Comparison of ENCODE assay signal across 8 mouse cellular contexts in the genomic region with DNA sequence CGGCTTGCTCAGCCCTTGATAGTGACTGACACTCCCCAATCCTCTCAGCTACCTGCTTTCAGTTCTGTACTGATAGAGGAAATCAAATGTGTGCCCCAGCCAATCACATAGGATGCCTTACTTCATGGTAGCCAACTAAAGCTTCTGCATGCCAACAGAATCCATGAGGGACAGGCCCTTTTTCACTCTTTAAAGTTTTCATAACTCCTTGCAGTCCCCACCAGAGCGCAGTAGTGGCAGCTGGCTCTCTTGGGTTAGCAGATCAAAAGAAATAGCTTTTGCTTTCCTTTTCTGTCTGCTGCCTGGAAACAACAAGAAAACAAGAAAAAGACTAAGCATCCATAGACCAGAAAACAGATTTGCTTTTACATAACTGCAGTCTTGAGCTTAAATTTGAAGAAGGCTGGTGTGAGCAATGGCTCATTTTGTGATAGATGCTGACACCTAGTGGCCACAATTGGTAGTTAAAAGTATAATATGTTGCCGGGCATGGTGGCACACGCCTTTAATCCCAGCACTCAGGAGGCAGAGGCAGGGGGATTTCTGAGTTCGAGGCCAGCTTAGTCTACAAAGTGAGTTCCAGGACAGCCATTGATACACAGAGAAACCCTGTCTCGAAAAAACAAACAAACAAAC. TPM values are rescaled to one million over a fixed set of nuclear protein-coding genes. Genes with fewer than 3 reads are reported as not detected.
DNase-seq lines count a peak whose midpoint lies in the region; ATAC-seq and TF ChIP-seq lines count a peak whose summit lies in the region.

No protein-coding gene starts in this region.

- DNase-seq in liver, adult 2 months (ENCODE audit: extremely low read depth, low read depth, low spot score), result peak; percentile 56
- no peak for DNase-seq in liver
- DNase-seq in Muller cell, postnatal 12 days (ENCODE audit: inconsistent ontology term), result peak; percentile 43
- peak; percentile 92 for DNase-seq in hindbrain, embryonic 14.5 days (ENCODE audit: low spot score)
- peak; percentile 82 for DNase-seq in limb, embryonic 14.5 days (ENCODE audit: low spot score)
- DNase-seq in right cerebral cortex, postnatal 25 days, result peak; percentile 10
- no peak for DNase-seq in testis, postnatal 14 days (ENCODE audit: low spot score)

- no peak overlapping the region for H3K4me3 ChIP-seq in liver, adult 2 months (ENCODE audit: insufficient read depth, low read depth, low read length)
- no peak overlapping the region for H3K4me3 ChIP-seq in cortical plate, adult 2 months (ENCODE audit: insufficient read depth, low read length)
- no peak overlapping the region for H3K4me3 ChIP-seq in hindbrain, embryonic 14.5 days (replicated peaks; ENCODE audit: low read length)
- H3K4me3 ChIP-seq in limb, embryonic 14.5 days (replicated peaks; ENCODE audit: low read length), result no peak overlapping the region

- H3K9ac ChIP-seq in liver, adult 2 months (ENCODE audit: low read depth, low read length), result no peak overlapping the region
- H3K9ac ChIP-seq in hindbrain, embryonic 14.5 days, result no peak overlapping the region
- no peak overlapping the region for H3K9ac ChIP-seq in limb, embryonic 14.5 days (ENCODE audit: low read depth, low read length, severe bottlenecking)

- no peaks in the 10 kb centered on the region for H3K79me2 ChIP-seq in liver, adult 2 months (ENCODE audit: control insufficient read depth, insufficient read depth, low read length)

- no peaks in the 10 kb centered on the region for H3K36me3 ChIP-seq in liver, adult 2 months (ENCODE audit: control insufficient read depth, insufficient read depth, low read length)
- no peaks in the 10 kb centered on the region for H3K36me3 ChIP-seq in hindbrain, embryonic 14.5 days (replicated peaks; ENCODE audit: control insufficient read depth, insufficient read depth)
- H3K36me3 ChIP-seq in limb, embryonic 14.5 days (ENCODE audit: control insufficient read depth, insufficient read depth, low read length), result no peaks in the 10 kb centered on the region

- H3K27me3 ChIP-seq in liver, adult 2 months (ENCODE audit: control insufficient read depth, insufficient read depth, low read length), result no peaks in the 10 kb centered on the region
- no peaks in the 10 kb centered on the region for H3K27me3 ChIP-seq in hindbrain, embryonic 14.5 days (ENCODE audit: control insufficient read depth, insufficient read depth, low read length)
- H3K27me3 ChIP-seq in limb, embryonic 14.5 days (ENCODE audit: control insufficient read depth, insufficient read depth, low read length), result no peaks in the 10 kb centered on the region

- H3K9me3 ChIP-seq in hindbrain, embryonic 14.5 days (ENCODE audit: control insufficient read depth, low read length), result no peaks in the 10 kb centered on the region
- no peaks in the 10 kb centered on the region for H3K9me3 ChIP-seq in limb, embryonic 14.5 days (ENCODE audit: control insufficient read depth, low read length)

- 33% methylated on average over 6 of the region's 6 CpGs for WGBS in liver, adult 2 months
- 44% methylated on average over 6 of the region's 6 CpGs for WGBS in hindbrain, embryonic 14.5 days
- WGBS in limb, embryonic 14.5 days, result 44% methylated on average over 6 of the region's 6 CpGs

- H3K27ac ChIP-seq in liver, adult 2 months (replicated peaks; ENCODE audit: insufficient read depth, low read depth, low read length), result no peak overlapping the region
- H3K27ac ChIP-seq in cortical plate, adult 2 months (ENCODE audit: insufficient read depth, low read length), result no peak overlapping the region
- no peak overlapping the region for H3K27ac ChIP-seq in hindbrain, embryonic 14.5 days
- H3K27ac ChIP-seq in limb, embryonic 14.5 days (replicated peaks; ENCODE audit: low read depth, low read length), result no peak overlapping the region

- peaks cover 3% of the 10 kb centered on the region for H3K4me1 ChIP-seq in liver, adult 2 months (ENCODE audit: control insufficient read depth, insufficient read depth, low read length)
- H3K4me1 ChIP-seq in cortical plate, adult 2 months (ENCODE audit: control insufficient read depth, insufficient read depth, low read length), result peaks cover 2% of the 10 kb centered on the region; the same call in 1 of the 2 replicates
- peaks cover 7% of the 10 kb centered on the region for H3K4me1 ChIP-seq in hindbrain, embryonic 14.5 days (replicated peaks; ENCODE audit: control insufficient read depth, insufficient read depth, low read length)
- H3K4me1 ChIP-seq in limb, embryonic 14.5 days (ENCODE audit: control insufficient read depth, insufficient read depth, low read length), result 0 out of 2 replicates have a peak, but pooled peaks cover 6% of the 10 kb centered on the region

- H3K4me2 ChIP-seq in hindbrain, embryonic 14.5 days (replicated peaks), result no peak overlapping the region
- H3K4me2 ChIP-seq in limb, embryonic 14.5 days (replicated peaks; ENCODE audit: low read depth, low read length, severe bottlenecking), result no peak overlapping the region

- no peak for TF ChIP-seq POLR2A in liver, adult 2 months (IDR thresholded peaks at IDR 0.05; ENCODE audit: extremely low read depth, insufficient read depth, low read length)
- TF ChIP-seq POLR2A in cortical plate, adult 2 months (IDR thresholded peaks at IDR 0.05; ENCODE audit: extremely low read depth, insufficient read depth, low read length), result no peak
- TF ChIP-seq POLR2A in limb, embryonic 14.5 days (IDR thresholded peaks at IDR 0.05; ENCODE audit: borderline replicate concordance, extremely low read depth, insufficient read depth, insufficient read length), result no peak

- TF ChIP-seq CTCF in liver, adult 2 months (IDR thresholded peaks at IDR 0.05; ENCODE audit: low read depth, low read length), result no peak; the same call in 1 of the 2 replicates
- peak; percentile 38; the same call in 1 of the 2 replicates for TF ChIP-seq CTCF in cortical plate, adult 2 months (IDR thresholded peaks at IDR 0.05; ENCODE audit: extremely low read depth, insufficient read depth, low read length)

- ATAC-seq in hindbrain, embryonic 14.5 days (ENCODE audit: low FRiP score), result peak; percentile 73; the same call in 1 of the 2 replicates
- ATAC-seq in limb, embryonic 14.5 days (ENCODE audit: low FRiP score, low read depth), result no peak; the same call in 1 of the 2 replicates

RNA-seq across cellular contexts. Expression of a gene that starts 43.2 kb away (rescaled TPM):
- total RNA-seq in liver, adult 2 months (2014; rRNA removed), result 16.3 and 21.2 TPM in 2 replicates
- 4.0 and 4.7 TPM in 2 replicates for polyA plus RNA-seq in liver, adult 2 months (2012; rRNA removed)
- polyA plus RNA-seq in cortical plate, adult 2 months (2012; rRNA removed), result 1.6 and 1.8 TPM in 2 replicates
- 1.1 and 1.2 TPM in 2 replicates for polyA plus RNA-seq in hindbrain, embryonic 14.5 days (2014; fragmentation: Nextera tagmentation; extraction: Ambion mirVana)
- polyA plus RNA-seq in limb, embryonic 14.5 days (2012; rRNA removed), result 3.8 and 4.2 TPM in 2 replicates
- polyA plus RNA-seq in limb, embryonic 14.5 days (2014; fragmentation: Nextera tagmentation; extraction: Ambion mirVana), result 2.6 and 3.1 TPM in 2 replicates

Comparison
In these comparisons a context has a peak if more than half of its experiments do, and no peak if none do; other contexts are left out.
1. DNase-seq: peak in liver, adult 2 months (single experiment), Muller cell, postnatal 12 days (single experiment), hindbrain, embryonic 14.5 days (single experiment), limb, embryonic 14.5 days (single experiment) and right cerebral cortex, postnatal 25 days (single experiment); none in liver (single experiment) and testis, postnatal 14 days (single experiment).